Mouse (Mus musculus) retina, embryonic 14.5 days (tissue): Measurements from ENCODE around the gene Ddx60.
A peak's percentile ranks its signal among the peaks of the same experiment; 100 is the strongest.
"Not testable (repeated sequence)": the region's sequence is repeated elsewhere in the genome, so short reads cannot be mapped to it uniquely, and the experiment has no call there.

Experiments used
- DNase-seq: peaks from one replicate; pipeline ENCODE4 v3.0.0-alpha.2; 2015; ENCODE audit warnings: low spot score

Ddx60 gene

GRCm38 (mm10) chr8:61927777-61928494 lies at the start of gene Ddx60:
Gene Ddx60 (plus strand): TSS chr8:61928087.
- DNase-seq: peak; percentile 39

GRCm38 (mm10) chr8:61894062-61894461 lies 33.8 kb upstream of the Ddx60 start:
- DNase-seq: peak; percentile 75

DNA sequence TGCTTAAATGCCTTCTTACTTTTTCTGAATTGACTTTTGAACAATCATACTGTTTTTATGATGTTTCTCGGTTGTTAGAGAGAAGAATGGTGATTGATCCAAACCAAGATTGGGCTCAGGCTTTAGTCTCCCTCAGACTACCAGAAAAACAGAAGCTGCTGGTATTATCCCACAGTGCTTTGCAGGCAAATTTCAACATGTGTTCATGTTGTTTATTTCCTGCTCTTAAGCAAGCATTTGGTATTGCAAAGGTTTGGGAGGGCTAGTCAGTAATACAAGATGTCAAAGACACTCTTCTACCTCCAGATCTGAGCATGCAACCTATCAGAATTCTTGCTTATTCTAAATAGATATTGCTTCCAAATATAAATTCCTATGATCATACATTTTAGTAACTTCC lies 31.1 kb upstream of the Ddx60 start:
- DNase-seq: no peak

GRCm38 (mm10) chr8:61897402-61897801 lies 30.5 kb upstream of the Ddx60 start:
- DNase-seq: no peak

DNA sequence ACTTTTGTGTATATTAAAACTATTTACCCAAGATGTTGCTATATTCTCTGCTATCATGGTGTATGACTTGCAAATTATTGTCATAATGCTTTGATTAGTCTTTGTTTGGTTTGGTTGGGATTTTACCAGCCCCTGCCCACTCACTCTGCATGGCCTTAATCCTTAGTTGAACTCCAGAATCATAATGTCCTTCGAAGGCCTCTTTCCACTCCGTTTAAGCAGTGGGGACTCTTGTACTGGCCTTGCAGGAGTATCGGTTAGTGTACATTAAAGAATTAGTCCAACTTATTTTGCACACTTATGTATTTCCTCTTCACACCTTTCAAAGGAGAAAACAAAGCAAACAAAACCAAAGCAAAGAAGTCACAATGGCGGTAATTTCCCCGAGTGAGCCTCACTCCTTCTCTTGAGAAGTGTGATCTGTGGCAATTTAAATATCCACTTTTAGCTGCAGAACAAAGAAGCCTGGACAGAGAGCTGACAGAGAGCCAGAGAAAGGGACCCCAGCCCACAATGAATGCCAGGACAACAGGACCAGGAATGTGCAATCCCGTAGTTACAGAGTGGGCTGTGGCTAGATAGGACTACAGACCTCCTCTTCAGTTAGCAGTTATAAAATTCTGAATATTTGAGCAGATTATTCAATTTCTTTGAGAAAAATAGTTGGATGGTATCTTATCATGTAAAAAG lies 26.7 kb upstream of the Ddx60 start:
- DNase-seq: no peak

DNA sequence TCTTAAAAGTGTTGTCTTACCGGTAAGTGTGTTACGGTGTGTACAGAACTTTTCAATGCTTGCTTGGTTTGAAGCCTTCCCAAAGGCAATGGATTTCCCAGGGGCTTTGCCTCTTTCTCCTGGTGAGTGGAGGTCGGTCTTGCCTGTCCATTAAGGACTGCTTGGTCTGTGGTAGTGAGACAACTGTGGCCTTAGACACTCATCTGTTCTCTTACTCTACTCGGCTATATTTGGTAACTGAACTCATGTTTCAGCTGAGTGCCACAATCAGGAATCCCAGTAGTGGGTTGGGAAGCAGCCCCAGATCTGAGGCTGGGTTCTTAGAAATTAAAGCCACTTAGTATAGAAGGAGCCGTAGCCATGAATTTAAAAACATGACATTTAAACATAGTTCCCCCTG lies 25.4 kb upstream of the Ddx60 start, which contains the start of gene Palld:
Gene Palld, minus strand, starts transcription at position 170 of the 400 bp plus-strand sequence.
- no peak for DNase-seq

GRCm38 (mm10) chr8:61908303-61909215 lies 19.3 kb upstream of the Ddx60 start:
- DNase-seq: no peak

DNA sequence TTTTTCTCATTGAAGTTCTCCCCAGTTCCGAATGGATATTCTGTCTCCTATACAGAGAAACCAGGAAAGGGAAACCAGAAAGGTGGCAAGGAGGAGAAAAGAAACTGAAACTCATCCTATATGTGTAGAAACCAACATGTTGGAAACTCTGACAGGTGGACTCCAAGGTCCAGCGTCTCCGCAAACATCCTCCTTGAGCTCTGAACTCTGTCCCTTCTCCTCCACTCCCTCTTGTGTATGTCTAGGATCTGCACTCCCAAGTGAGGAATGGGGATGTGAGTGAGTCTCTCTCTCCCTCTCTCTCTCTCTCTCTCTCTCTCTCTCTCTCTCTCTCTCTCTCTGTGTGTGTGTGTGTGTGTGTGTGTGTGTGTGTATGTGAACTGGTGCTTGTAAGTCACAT lies 18.6 kb upstream of the Ddx60 start:
- no peak for DNase-seq

DNA sequence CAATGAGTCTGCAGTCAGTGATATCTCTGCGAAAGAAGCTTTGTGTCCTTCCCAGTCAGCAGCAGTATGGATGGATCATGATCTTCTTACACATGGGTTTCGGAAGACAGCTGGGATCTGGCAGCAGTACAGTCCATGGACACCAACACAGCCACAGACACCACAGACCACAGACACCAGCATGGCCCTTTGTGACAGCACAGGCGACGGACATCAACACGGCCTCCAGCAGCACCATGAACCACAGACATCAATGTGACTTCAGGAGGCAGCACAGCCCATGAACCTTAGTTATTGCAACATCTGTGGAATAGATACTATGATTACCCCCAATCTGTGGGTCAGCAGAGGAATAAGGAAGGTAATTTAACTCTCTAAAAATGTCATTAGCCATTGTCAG lies 15.1 kb upstream of the Ddx60 start:
- no peak for DNase-seq

- DNase-seq: no peak
Measured at GRCm38 (mm10) chr8:61913957-61914356, 13.9 kb upstream of the Ddx60 start.

GRCm38 (mm10) chr8:61917287-61917686 lies 10.6 kb upstream of the Ddx60 start:
- DNase-seq: peak; percentile 56

DNA sequence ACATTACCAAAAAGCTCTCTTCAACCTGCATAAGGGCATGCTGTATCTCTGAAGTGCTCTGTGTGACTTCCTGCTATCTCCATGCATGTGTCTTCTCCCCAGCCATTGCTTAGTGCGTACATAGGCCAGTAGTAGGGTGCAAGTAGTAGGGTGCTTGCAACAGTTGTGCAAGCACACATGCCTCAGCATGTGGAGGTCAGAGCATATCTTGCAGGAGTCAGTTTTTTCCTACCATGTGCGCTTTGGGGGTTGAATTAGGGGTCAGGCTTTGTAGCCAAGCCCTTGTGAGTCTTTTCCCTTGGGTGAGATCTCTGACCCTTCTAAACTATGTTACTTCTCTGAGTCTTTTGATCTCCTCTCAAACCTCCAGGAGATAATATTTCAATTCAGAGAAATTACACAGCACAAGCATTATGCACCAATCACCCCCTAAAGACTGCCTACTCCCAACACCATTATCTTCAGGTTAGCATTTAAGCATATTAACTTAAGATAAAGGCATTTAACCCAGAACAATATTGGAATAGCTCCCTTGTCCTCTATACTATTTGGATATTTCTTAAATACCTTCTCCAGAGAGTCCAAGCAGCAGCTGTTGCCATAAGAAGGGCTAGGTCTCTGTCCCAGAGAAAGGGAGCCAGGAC lies 8.6 kb upstream of the Ddx60 start:
- DNase-seq: no peak

DNA sequence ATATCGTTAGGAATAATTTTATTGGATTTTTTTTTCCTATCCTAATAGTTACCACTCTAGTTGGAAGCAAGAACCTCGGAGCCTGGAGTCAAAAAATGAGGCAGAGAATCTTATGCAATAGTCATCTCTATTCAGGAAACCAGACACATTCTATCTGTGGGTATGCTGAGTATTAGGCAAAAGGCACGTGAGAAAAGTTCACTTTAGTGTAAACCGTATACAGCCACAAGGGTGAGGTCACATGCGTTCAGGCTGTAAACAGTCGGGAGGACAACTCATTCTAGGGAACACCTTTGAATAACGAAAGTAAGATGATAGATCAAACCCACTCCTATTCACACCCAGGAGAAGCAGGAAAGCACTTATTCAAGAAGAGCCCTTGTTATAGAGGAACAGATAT lies 7.5 kb upstream of the Ddx60 start:
- DNase-seq: no peak

GRCm38 (mm10) chr8:61921454-61922054 lies 6.3 kb upstream of the Ddx60 start:
- no peak for DNase-seq

GRCm38 (mm10) chr8:61924518-61924917 lies 3.4 kb upstream of the Ddx60 start:
- no peak for DNase-seq

- DNase-seq: no peak
Measured at GRCm38 (mm10) chr8:61933243-61933642, 5.4 kb downstream of the Ddx60 start.

DNA sequence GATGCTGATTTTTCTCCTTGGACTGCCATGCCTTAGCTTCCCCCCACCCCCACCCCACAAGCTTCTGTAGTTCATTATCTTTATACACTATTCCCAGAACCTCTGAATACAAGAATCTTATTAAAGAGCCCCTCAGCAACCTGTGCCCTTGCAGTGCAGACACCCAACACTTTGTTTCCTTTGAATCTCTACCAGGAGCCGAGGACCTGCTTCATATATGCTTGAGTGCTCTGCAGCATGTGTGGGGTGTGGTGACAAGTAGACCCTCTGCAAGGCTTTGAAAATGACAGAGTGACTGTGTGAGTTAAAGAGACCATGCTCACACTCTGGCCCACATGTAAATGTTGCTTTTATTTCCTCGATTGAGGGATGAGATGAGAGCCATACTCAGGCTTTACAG lies 9.7 kb downstream of the Ddx60 start:
- no peak for DNase-seq

- not testable (repeated sequence) for DNase-seq
Measured at GRCm38 (mm10) chr8:61964591-61965375, 36.9 kb downstream of the Ddx60 start.

DNA sequence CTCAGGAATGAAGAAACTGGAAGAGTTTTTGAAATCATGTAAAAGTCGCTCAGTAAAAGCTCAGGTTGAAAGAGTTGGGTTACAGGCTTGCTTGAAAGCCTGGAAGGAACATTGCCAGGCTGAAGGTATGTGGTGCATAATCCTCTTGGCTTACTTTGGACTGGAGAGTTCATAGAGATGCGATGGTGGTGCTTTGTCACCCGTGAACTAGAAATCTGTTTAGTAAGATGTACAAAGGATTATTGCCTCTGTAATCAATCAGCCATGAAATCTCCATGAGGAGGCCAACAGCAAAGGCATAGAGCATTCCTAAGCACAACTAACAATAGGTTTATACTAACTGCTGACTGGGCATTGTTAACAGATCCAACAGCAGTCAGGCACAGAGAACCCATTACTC lies 41.7 kb downstream of the Ddx60 start:
- DNase-seq: peak; percentile 63

- no peak for DNase-seq
Measured at GRCm38 (mm10) chr8:61984941-61985340, 57.1 kb downstream of the Ddx60 start.
